Mouse (Mus musculus) hindbrain, embryonic 16.5 days (tissue): ENCODE measurements around the gene Sprr2f. TPM values are rescaled to one million over a fixed set of nuclear protein-coding genes. Genes with fewer than 3 reads are reported as not detected.

Source experiments
- ATAC-seq: fragments of 200-750 bp; cut with Nextera tagmentation; 2 replicates; pipeline ENCODE4 v1.8.0; 2017; ENCODE audit warnings: moderate TSS enrichment, moderate library complexity
- H3K27ac ChIP-seq: fragments of 300-500 bp; sonication (generic); 2 replicates; pipeline ENCODE4 v1.5.1; 2014; ENCODE audit warnings: low read depth, mild to moderate bottlenecking, control low read depth, low read length, moderate library complexity
- H3K27me3 ChIP-seq: fragments of 300-500 bp; sonication (generic); replicated peaks from 2 replicates; pipeline ENCODE4 v1.6.1; 2014; ENCODE audit warnings: low read length; ENCODE audit not compliant: control insufficient read depth, insufficient read depth
- H3K36me3 ChIP-seq: fragments of 300-500 bp; sonication (generic); 2 replicates; pipeline ENCODE4 v1.6.1; 2014; ENCODE audit warnings: mild to moderate bottlenecking, low read length, moderate library complexity, mixed read lengths; ENCODE audit not compliant: control insufficient read depth, insufficient read depth
- H3K4me1 ChIP-seq: fragments of 300-500 bp; sonication (generic); 2 replicates; pipeline ENCODE4 v1.6.1; 2014; ENCODE audit warnings: low read depth, low read length; ENCODE audit not compliant: control insufficient read depth, insufficient read depth
- H3K4me2 ChIP-seq: fragments of 300-500 bp; sonication (generic); 2 replicates; pipeline ENCODE4 v1.6.1; 2014; ENCODE audit warnings: mild to moderate bottlenecking, low read length, control low read depth, moderate library complexity
- H3K4me3 ChIP-seq: fragments of 300-500 bp; sonication (generic); 2 replicates; pipeline ENCODE4 v1.5.1; 2014; ENCODE audit warnings: mild to moderate bottlenecking, low read length, control low read depth, moderate library complexity
- H3K9ac ChIP-seq: fragments of 300-500 bp; sonication (generic); 2 replicates; pipeline ENCODE4 v1.6.1; 2014; ENCODE audit warnings: low read depth, mild to moderate bottlenecking, control low read depth, low read length, moderate library complexity
- H3K9me3 ChIP-seq: fragments of 300-500 bp; sonication (generic); 2 replicates; pipeline ENCODE4 v1.6.1; 2014; ENCODE audit warnings: mild to moderate bottlenecking, low read length, moderate library complexity; ENCODE audit not compliant: control insufficient read depth
- WGBS: fragments of 180-500 bp; shearing (Covaris S2); extraction: QIAGEN DNeasy Blood & Tissue Kit; methylation state at CpG from one replicate; pipeline ENCODE4 v1.1.7; 2014; 5-methylcytosine and 5-hydroxymethylcytosine counted together
- polyA plus RNA-seq: library from polyadenylated mRNA; unstranded; fragments of >200 nt; fragmentation: Nextera tagmentation; extraction: Ambion mirVana; gene quantifications from 2 replicates; pipeline ENCODE4 v1.2.1, GENCODE M21; 2015

Sprr2f gene
- polyA plus RNA-seq, 1 experiment from 2014 or later = not detected

DNA sequence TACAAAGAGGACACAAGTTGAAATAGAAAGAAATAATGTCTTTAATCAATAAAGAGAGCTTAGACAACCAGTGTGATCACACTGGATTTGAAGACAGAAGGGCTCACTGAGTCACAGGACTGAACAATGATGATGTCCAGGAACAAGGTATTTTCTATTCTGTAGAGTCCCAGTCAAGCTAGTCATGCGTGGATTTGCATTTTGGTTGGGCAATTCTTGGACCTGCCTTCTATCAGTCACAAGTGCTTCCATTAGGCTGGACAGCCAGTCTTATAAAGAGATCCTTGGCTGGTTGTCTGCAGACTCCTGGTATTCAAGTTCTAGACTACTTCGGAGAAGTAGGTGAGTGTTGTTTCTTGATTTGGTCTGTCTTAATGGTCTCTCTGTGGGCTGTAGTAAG lies 42.7 kb downstream of the Sprr2f start, which contains the start of gene Sprr2i:
Gene Sprr2i (plus strand): TSS at position 301 of the 400 bp plus-strand sequence.
- Histone ChIP-seq H3K4me1 (no peaks in the 10 kb centered on the region), H3K27ac (no peak within 1 kb of the TSS), H3K4me3 (no peak within 1 kb of the TSS), H3K4me2 (no peak within 1 kb of the TSS), H3K9me3 (no peaks in the 10 kb centered on the region), H3K36me3 (no peaks in the 10 kb centered on the region), H3K27me3 (no peaks in the 10 kb centered on the region), H3K9ac (no peak within 1 kb of the TSS)
- no peak for ATAC-seq
- 96% methylated on average over 2 of the region's 2 CpGs for WGBS

Other genes with a start within 250 kb of the Sprr2f start
- not detected in 2 replicates for gene Prr9, start 241.2 kb upstream of the Sprr2f start, polyA plus RNA-seq
- not detected in 2 replicates for gene Lelp1, start 222.4 kb upstream of the Sprr2f start, polyA plus RNA-seq
- gene Sprr2a1, start 149.4 kb upstream of the Sprr2f start, polyA plus RNA-seq = not detected in 2 replicates
- gene Sprr2a2, start 149.3 kb upstream of the Sprr2f start, polyA plus RNA-seq = 0.23 TPM in 1 of 2 replicates, not detected in the other
- gene Sprr2a3, start 79.8 kb upstream of the Sprr2f start, polyA plus RNA-seq = not detected in 2 replicates
- gene Sprr2b, start 48.6 kb upstream of the Sprr2f start, polyA plus RNA-seq = 0.97 TPM in 1 of 2 replicates, not detected in the other
- gene Sprr2d, start 26.0 kb upstream of the Sprr2f start, polyA plus RNA-seq = not detected in 2 replicates
- not detected in 2 replicates for gene Sprr2e, start 13.0 kb upstream of the Sprr2f start, polyA plus RNA-seq
- gene Sprr2h, start 20.5 kb downstream of the Sprr2f start, polyA plus RNA-seq = not detected in 2 replicates
- gene Sprr2i, start 42.8 kb downstream of the Sprr2f start, polyA plus RNA-seq = not detected in 2 replicates
- not detected in 2 replicates for gene Sprr2j-ps, start 52.9 kb downstream of the Sprr2f start, polyA plus RNA-seq
- gene Gm9774, start 64.2 kb downstream of the Sprr2f start, polyA plus RNA-seq = 6.1 and 18.1 TPM in 2 replicates
- gene Sprr2k, start 67.4 kb downstream of the Sprr2f start, polyA plus RNA-seq = not detected in 2 replicates
- gene Sprr1b, start 73.6 kb downstream of the Sprr2f start, polyA plus RNA-seq = not detected in 2 replicates
- gene Sprr3, start 93.5 kb downstream of the Sprr2f start, polyA plus RNA-seq = not detected in 2 replicates
- gene Sprr1a, start 120.7 kb downstream of the Sprr2f start, polyA plus RNA-seq = 0.20 and 0.59 TPM in 2 replicates
- not detected in 2 replicates for gene Sprr4, start 135.3 kb downstream of the Sprr2f start, polyA plus RNA-seq
- not detected in 2 replicates for gene 2310046K23Rik, start 169.3 kb downstream of the Sprr2f start, polyA plus RNA-seq
- not detected in 2 replicates for gene Ivl, start 208.5 kb downstream of the Sprr2f start, polyA plus RNA-seq
- gene Smcp, start 223.8 kb downstream of the Sprr2f start, polyA plus RNA-seq = not detected in 2 replicates
- gene 2210017I01Rik, start 242.3 kb downstream of the Sprr2f start, polyA plus RNA-seq = not detected in 2 replicates